Mouse (Mus musculus) kidney, postnatal 36 days (tissue): ENCODE measurements around the gene Gpr89.

Experiments
- DNase-seq, 2 experiments: peaks; one replicate each; pipeline ENCODE4 v3.0.0; 2021 to 2022; ENCODE audit warnings: mixed read lengths in 2 of 2

The Gpr89 gene

DNA sequence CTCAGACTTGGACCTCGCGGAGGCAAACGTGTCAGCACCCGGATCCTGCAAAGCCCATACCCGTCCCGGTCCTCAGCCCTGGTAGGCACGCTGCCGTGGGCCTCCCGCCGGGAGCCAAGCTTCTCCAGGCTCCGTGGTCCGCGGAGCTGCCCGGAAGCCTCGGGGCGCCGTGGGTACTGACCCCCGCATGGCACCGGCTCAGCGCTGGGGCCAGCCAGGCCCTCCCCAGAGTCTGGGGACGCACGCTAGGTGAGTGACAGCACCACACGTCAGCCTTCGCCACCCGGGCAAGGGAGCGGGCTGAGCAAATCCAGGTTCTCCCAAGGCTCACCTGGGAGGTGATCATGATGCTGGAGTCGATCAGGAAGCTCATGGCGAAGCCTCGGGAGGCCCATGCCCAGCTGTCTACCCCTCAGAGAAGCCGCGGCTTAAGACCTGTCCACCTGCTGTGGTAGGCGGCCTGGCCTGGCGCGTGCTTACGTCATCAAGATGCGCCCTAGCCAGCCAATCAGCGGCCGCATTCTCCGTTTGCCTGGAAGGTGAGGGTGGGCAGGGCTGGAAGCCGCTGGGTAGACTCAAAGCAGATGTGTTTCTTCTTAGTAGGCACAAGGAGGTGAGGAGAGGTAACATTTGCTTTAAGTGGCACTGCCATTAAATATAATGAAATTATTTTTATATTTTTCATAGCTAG, at the start of gene Gpr89:
TSS of gene Gpr89 (minus strand) at position 496 of the 691 bp plus-strand sequence.
- peak; percentile 97 for DNase-seq

GRCm38 (mm10) chr3:96953489-96954233, 48.5 kb upstream of the Gpr89 start:
- DNase-seq, result no peak

- no peak for DNase-seq
Observed at GRCm38 (mm10) chr3:96942706-96943105, 37.6 kb upstream of the Gpr89 start.

DNA sequence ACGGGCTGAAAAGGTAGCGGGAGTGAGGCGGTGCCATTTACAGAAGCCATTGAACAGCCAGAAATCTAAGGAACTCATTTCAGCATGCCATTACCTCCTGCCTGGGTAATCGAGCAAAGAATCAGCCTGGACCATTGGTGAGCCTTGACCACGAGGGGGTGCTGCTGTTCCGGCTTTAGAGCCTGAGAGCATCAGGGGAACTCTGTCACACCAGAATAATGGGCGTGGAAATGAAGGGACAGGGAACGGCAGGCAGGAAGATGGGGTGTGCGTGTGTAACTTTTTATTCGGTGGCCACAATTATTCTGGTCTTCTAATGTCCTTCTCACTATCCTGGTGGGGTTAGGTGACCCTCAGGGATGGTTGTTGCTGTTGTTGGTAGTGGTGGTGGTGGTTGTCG, 33.6 kb upstream of the Gpr89 start:
- peak; percentile 77 to 92 for DNase-seq

DNA sequence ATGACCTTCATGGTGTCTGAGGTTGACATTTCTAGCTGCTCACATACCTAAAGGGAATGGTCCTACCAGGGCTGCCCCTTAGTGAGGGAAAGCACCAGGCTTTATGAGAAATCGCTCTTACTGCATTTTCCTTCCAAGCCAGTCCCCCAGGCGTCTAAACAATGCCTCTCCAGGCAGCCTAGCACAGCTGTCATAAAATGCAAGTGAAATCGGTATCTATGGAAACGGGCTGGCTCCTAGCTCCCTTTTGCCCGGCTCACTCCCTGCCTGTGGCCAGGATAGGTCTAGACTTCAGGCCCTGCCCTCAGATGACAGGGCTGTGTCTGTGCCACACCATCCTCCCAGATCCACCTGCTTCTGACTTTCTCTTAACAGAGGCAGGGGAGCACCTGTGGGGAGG, 32.5 kb upstream of the Gpr89 start:
- DNase-seq, result no peak

DNA sequence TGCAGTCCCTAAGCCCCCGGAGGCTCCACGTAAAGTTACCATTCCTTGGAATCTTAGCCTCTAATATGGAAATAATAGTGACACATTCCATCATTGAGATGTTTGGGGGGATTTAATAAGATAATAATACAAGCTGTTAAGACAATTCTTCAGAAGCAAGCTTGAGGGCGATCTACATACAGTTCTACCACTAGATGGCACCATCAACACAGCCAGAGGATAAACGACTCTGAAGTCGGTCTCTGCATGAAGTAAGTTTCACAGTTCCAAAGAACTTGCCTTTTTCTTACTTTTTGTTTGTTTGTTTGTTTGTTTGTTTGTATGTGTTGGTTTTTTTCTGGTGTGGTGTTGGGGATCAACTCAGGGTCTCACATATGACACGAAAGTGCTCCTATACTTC, 31.1 kb upstream of the Gpr89 start:
- DNase-seq, result peak; percentile 26 to 33

DNA sequence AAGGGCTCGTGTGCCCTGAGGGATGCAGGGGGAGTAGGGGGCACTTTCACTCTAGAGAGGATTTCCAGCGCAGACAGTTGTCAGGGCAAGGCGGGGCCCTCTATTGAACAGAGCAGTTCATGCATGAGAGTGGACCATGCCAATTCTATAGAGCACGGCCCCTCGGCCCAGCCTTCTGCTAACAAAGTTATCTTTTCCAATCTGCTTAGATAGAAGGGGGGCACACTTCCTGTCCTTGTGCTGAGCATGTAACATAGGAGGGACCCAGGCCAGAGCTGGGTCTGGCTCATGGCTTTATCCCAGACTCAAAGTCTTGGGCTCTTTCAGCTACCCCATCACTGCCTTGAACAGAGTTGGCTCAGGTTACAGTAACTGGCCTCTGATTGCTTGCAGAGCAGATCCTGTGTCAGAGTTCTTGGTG, 26.1 kb upstream of the Gpr89 start:
- DNase-seq, result no peak

GRCm38 (mm10) chr3:96925920-96926319, 20.8 kb upstream of the Gpr89 start, which contains the start of gene Gja8:
Gja8 (minus strand) TSS chr3:96926020.
- DNase-seq, result no peak

- DNase-seq, result no peak
Observed at GRCm38 (mm10) chr3:96924631-96925030, 19.5 kb upstream of the Gpr89 start.

DNA sequence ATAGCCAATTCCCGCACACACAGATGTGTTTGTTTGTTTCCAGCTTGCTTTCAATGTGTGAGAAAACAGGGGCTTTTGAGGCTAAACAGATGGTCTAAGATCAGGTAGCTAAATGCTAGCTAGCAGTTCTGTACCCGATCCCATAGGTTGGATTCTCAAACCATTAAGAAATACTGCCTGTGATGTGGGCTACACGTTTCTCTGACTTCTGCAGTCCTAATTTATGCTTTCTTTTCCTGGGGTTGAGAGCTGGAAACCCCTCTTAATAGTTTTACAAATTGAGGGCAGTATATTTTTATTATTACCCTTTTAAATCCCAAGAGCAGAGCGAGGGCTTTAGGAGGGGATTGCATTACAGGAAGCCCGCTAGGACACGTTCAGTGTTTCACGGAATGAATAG, 15.8 kb upstream of the Gpr89 start:
- DNase-seq, result no peak

GRCm38 (mm10) chr3:96905592-96905991, 446 bp upstream of the Gpr89 start:
- DNase-seq, result no peak

- no peak for DNase-seq
Observed at GRCm38 (mm10) chr3:96904393-96904792, 753 bp downstream of the Gpr89 start, which contains the start of gene Gja5. Gja5 (plus strand) TSS chr3:96904693.

GRCm38 (mm10) chr3:96902336-96902999, 2.7 kb downstream of the Gpr89 start:
- peak; percentile 9 to 11 for DNase-seq

GRCm38 (mm10) chr3:96883690-96884089, 21.5 kb downstream of the Gpr89 start:
- no peak for DNase-seq

DNA sequence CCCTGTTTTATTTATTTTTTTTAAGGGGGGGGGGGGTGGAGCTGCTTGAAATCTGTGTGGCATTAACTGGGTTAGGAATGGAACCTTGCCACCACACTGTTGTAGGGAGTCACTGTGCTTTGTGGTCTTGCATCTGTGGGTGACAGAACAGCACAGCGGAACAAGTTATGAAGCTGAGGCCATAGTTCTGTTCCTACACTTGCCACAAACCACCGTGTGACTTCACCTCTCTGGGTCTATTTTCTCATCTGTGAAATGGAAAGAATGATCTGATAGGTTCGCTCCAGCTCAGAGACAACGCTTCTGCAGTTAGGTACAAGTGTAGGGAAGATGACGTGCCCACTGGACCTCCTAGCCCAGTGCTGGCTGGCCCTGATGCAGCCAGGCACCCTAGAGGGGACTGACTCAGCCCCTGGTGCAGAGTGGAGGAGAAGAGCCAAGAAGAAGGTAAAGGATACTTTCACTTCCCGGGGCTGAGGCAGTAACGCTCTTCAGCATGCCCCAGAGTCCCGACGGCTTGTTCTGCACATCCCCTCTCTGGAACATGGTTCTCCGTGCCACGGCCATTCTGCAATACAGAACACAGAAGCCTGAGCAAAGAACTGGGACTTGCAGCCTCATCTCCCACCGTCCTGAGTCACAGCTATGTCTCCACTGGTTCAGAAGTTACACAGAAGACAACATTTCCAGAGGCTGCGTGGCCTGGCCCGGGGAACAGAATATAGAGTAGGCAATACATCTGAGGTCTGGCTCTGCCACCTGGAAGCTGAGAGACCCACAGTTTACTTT, 22.9 kb downstream of the Gpr89 start:
- no peak for DNase-seq

DNA sequence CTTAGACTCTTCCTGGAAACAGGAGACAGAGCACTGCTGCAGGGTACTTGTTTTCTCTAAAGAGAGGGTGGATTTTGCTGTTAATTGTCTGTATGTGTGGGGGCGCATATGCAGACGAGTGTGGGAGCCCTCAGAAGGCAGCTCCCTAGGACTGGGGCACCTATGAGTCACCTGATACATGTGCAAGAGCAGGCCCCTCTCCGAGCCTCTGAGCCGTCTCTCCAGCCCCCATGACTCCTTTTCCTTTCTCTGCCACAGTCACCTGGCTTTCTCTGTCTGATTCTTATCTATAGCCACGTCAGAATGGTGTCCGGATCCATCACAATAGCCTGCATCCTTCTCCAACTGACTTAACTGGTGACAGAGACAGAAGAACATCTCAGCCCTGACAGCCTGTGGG, 23.6 kb downstream of the Gpr89 start:
- no peak for DNase-seq

DNA sequence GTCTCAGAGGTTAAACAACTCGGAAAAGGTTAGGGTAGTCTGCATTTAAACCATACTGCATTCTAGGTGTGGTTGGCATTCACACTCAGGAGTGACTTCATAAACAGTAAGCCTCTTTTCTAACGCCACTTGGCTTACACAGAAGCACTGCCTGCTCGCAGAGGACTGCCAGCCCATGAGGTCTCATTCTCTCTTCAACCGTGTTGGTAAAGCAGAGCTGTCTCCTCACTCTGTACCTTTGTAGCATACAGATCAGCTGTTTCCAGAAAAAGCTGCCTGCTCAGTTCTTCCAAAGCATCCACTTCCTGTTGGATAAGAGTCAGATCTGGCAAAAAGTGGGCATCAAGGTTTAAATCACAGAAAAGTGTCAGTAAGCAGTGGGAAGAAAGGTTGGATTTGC, 24.8 kb downstream of the Gpr89 start:
- DNase-seq, result no peak

DNA sequence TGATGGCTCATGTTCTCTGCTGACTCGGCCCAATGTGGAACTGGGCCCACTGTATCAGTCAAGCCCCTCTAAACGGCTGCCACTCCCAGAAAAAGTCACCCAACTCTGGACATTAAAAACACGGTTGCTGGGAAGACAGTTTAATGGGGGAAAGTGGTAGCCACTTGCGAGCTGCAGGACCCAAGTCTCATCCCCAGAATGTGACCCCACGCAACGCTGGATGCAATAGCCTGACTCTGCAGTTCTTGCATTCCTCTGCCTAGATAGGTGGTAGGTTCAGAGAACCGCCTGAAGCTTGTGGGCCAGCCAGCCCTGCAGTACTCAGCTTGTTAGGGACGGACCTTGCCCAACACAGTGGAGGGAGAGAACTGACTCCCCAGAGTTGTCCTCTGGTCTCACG, 25.6 kb downstream of the Gpr89 start:
- DNase-seq, result peak in 1 of 2 experiments; percentile 47

- peak; percentile 45 to 71 for DNase-seq
Observed at GRCm38 (mm10) chr3:96874808-96875571, 30.2 kb downstream of the Gpr89 start.

GRCm38 (mm10) chr3:96872501-96872900, 32.6 kb downstream of the Gpr89 start:
- DNase-seq, result no peak

GRCm38 (mm10) chr3:96871070-96871469, 34.1 kb downstream of the Gpr89 start:
- DNase-seq, result no peak

DNA sequence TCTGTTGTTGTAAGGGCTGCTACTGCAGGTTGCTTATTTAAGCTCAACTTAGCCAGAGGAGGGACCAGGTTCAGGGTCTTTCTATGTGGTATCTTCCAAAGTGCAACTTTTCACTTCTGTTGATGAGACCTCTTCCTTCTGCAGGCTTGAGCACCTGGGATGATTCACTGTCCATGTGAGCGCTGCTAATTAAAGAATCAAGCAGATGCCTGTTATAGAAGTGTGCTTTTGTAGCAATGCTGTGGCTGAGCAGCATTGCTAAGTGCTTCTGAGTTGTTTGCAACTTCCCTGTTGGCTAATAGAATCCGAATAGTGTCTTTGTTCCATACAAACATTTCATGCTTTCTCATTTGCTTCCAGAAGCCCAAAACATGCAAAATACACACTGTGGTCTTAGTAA, 34.9 kb downstream of the Gpr89 start:
- DNase-seq, result no peak
